Mouse (Mus musculus): ENCODE data around the gene Tufm.
A peak's percentile ranks its signal among the peaks of the same experiment; 100 is the strongest.

The Tufm gene

DNA sequence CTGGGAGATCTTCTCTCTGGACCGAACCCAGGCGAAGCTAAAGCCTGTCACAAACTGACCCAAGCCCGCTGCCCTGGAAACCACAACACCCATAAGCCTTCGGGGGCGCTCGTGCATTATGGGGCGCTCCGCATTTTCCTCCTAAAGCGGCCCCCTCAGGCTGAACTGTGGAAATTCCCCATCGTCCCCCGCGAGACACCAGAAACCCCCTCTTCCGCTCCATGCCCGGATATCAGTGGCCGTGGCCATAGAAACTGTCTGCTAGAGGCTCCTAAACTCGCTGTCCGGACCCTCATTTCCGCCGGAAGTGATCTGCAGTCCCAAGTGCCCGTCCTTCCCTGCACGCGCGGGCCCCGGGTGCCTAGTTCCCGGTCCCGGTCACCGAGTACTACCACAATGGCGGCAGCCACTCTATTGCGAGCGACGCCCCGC lies at the start of gene Tufm:
Gene Tufm (plus strand): TSS at position 310 of the 432 bp plus-strand sequence.
- peak; percentile 88 for DNase-seq (ENCODE audit: low read depth, low spot score)

DNA sequence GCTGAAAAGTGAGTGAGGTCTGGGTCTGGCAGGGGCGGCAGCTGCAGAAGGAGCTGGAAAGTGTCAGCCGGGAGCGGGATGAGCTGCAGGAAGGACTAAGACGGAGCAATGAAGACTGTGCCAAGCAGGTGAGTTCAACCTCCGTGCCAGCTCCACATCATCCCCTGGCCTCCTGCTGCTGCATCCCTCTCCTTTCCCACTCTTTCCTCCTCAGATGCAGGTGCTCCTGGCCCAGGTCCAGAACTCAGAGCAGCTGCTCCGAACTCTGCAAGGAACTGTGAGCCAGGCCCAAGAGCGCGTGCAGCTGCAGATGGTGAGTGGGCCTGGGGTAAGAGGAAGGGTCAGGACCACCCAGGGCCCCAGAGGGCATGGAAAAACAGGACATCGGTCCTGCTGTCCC lies 47.0 kb upstream of the Tufm start:
- no peak for DNase-seq (ENCODE audit: low read depth, low spot score)

GRCm38 (mm10) chr7:126443997-126444396 lies 43.2 kb upstream of the Tufm start:
- no peak for DNase-seq (ENCODE audit: low read depth, low spot score)

- DNase-seq (ENCODE audit: low read depth, low spot score), result no peak
Measured at GRCm38 (mm10) chr7:126444536-126444935, 42.6 kb upstream of the Tufm start.

- no peak for DNase-seq (ENCODE audit: low read depth, low spot score)
Measured at GRCm38 (mm10) chr7:126445104-126445815, 41.9 kb upstream of the Tufm start.

GRCm38 (mm10) chr7:126446217-126446616 lies 40.9 kb upstream of the Tufm start:
- DNase-seq (ENCODE audit: low read depth, low spot score), result no peak

DNA sequence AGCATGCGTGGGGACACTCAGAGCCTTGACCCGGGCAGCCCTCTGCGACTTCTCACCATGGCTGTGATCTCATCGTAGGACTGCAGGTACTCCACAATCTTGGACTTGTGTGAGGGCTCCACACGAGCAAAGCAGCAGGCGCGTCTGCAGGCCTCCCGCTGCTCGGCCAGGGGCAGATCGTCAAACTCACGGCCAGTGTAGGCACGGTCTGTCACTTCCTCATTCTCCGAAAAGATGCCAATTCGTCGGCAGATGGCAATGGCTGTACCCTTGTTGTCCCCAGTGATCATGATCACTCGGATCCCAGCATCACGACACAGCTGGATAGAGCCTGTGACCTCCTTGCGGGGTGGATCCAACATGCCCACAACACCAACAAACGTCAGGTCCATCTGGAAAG lies 38.7 kb upstream of the Tufm start:
- no peak for DNase-seq (ENCODE audit: low read depth, low spot score)

DNA sequence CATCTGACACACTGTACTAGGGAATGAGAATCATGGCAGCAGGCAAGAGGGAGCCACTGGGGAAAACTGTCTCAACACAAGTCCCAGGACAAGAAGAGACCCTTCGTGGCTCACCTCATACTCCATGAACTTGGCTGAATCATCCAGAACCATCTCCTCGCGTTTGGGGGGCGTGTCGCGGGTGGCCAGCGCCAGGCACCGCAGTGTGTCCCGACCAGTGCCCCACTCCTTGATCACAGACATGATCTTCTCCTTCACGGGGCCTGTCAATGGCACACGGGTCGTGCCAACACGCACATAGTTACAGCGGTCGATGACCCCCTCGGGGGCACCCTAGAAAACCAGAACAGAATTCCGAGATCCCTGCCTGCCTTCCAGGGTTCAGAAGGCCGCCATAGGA lies 37.2 kb upstream of the Tufm start:
- no peak for DNase-seq (ENCODE audit: low read depth, low spot score)

DNA sequence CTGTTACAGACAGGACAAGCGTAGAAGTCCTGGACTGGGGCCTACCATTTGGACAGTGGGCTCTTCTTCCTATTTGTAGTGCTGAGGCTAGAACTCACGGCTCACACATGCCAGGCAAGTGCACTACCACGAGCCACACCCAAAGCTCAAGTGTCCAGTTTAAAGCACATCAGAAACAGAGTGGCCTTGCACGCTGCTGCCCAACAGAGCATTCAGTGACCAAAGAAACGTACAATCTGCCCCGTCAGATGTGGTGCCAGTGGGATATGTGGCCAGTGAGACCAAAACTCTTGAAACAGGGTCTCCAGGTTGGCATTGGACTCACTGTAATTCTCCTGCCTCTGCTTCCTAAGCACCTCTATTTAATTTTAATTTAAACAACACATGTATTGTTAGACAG lies 36.5 kb upstream of the Tufm start:
- DNase-seq (ENCODE audit: low read depth, low spot score), result no peak

GRCm38 (mm10) chr7:126452244-126452643 lies 34.9 kb upstream of the Tufm start:
- DNase-seq (ENCODE audit: low read depth, low spot score), result no peak

DNA sequence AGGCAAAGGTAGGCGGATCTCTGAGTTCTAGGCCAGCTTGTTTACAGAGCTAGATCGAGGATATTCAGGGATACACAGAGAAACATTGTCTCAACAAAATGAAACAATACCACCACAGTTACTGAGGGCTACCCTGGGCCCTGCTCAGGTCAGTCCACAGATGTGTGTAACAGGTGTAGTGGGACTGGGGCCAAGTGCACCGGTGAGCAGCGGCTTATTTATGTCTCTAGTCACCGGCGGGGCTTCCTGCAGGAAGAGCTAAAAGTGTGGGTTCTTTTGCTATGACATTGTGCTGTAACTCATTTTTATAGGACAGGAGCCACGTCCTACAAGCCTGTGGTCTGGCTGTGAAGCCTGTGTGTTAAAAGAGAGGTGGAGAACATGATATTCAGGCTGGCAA lies 33.3 kb upstream of the Tufm start:
- DNase-seq (ENCODE audit: low read depth, low spot score), result no peak

DNA sequence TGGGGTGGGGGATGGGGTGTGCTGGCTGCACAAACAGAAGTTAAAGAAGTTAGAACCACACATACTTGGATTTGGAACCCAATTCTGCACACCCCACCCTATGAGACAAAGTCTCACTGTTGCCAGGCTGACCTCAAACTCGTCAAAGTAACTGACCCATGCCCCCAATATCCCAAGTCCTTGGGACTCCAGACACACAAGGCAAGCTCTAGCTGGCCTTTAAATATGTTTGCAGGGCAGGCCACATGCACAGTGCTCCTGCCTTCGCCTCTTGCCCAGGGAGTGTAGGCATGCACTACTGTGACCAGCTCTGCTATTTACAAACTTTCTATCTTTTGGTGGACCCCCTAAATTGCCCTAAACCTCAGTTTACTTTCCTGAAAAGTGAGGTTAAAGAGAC lies 31.9 kb upstream of the Tufm start:
- DNase-seq (ENCODE audit: low read depth, low spot score), result no peak

DNA sequence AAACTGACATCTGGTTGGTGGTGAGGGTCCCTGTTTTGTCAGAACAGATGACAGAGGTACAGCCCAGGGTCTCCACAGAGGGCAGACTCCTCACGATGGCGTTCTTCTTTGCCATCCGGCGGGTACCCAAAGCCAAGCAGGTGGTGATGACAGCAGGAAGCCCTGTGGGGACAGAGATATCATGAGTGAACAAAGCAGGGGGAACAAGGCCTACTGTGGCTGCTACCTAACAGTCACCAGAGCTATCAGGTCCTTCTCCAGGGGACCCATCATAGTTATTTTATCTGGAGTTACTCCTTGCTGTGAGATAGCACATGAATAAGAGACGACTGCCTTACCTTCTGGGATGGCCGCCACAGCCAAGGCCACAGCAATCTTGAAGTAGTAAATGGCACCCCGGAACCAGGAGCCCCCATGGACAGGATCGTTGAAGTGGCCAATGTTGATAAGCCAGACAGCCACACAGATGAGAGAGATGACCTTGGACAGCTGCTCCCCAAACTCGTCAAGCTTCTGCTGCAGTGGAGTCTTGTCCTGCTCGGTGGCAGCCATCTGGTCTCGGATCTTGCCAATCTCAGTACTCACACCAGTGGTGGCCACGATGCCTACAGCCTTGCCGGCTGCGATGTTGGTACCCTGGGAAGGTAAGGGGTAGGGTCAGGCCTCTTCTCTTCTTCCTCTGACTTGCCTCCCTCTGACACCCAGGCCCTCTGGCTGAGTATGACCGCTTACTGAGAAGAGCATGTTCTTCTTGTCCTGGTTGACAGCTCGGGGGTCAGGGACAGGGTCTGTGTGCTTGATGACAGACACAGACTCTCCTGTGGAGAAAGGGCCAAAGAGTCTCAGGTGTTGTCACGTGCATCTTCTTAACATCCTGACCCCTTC lies 30.5 kb upstream of the Tufm start:
- no peak for DNase-seq (ENCODE audit: low read depth, low spot score)

DNA sequence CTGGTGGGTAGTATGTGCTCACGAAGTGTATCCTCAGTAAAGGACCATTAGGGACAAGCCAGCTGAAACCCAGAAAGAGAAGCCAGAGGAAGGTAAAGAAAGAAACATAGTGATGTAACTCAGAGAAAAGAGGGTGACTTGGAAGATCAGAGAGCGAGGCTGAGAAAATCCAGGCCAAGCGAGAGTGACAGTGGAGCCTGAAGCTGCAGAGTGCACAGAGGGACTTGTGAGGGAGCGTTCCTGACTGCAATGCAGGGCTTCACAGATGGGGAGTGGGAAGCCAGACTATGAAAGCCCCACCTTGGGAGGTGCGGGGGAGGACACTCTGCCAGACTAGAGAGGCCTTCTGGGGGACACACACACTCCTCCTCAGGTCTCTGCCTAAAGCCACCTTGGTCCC lies 28.9 kb upstream of the Tufm start:
- no peak for DNase-seq (ENCODE audit: low read depth, low spot score)

DNA sequence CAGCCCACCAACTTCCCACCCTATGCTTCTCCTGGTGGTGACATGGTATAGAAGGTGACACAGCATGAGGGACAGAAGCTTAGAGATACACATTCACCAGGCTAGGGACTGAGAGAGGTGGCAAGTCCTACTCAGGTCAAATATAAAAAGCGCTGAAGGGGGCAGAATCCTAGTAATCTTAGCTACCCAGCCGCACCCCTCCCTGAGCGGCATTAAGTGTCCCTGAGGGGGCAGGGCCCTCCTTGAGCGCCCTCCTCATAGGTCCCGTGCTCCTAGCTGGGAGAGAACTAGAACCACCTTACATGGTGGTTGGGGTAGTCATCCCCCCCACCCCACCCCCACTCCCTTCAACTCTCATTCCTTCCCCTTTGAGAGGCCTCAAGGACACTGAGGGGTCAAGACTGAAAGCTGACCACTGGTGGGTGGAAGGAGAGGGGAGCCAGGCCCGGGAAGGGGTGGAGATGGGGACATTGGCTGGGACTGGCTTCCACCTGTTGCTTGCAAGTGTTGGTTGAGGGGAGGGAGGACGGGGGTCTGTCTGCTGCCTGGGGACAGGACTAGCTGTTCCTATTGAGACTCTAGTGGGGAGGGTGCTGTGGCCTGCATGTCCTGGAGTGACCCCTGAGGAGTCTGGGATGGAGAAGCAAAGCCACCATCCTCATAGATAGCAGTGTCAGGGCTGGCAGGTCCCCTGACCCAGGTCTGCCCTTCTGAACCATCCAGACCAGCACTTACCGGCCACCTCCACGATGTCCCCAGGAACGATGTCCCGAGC lies 28.1 kb upstream of the Tufm start:
- DNase-seq (ENCODE audit: low read depth, low spot score), result no peak

- no peak for DNase-seq (ENCODE audit: low read depth, low spot score)
Measured at GRCm38 (mm10) chr7:126460623-126461399, 26.4 kb upstream of the Tufm start.

- DNase-seq (ENCODE audit: low read depth, low spot score), result no peak
Measured at GRCm38 (mm10) chr7:126461626-126462025, 25.5 kb upstream of the Tufm start.

DNA sequence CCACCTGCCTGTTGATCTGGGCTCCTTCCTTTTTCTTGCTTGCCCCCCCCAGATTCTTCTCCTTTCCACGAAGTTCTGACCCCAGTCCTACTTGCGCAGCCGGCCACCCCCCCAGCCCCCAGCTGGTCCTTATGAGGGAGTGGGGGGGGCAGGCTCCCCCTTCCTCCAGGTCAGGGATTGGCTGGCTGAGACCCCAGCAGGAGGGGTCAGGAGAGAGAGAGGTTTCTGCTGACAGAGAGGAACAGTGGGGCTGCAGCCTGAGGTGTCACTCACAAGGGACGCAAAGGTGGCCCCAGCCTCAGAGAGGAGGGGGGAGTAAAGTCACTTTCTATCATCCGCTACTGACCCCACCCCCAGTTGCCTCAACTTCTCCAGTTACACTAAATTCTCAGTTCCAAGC lies 24.2 kb upstream of the Tufm start, which contains the start of gene Atp2a1:
Gene Atp2a1 (minus strand): TSS at position 105 of the 400 bp plus-strand sequence.
- no peak for DNase-seq (ENCODE audit: low read depth, low spot score)

GRCm38 (mm10) chr7:126463547-126463946 lies 23.6 kb upstream of the Tufm start:
- DNase-seq (ENCODE audit: low read depth, low spot score), result no peak

DNA sequence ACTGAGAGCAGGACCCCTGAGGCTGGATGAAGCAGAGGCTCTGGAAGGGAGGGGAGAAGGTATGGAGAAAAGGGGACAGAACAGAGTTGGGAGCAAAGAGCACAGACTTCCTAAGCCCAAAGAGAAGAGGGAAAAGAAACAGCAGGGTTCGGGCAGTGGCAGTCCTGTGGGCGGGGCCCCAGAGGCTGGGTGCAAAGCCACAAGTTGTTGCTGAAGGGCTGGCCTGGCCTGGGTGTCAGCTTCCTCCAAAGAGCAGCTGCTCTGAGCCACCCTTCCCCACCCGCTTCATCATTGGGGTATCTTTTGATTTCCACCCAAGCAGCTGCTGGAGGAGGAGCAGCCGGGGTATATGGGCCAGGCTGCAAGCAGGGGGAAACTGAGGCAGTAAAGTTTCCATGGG lies 23.0 kb upstream of the Tufm start:
- DNase-seq (ENCODE audit: low read depth, low spot score), result no peak

DNA sequence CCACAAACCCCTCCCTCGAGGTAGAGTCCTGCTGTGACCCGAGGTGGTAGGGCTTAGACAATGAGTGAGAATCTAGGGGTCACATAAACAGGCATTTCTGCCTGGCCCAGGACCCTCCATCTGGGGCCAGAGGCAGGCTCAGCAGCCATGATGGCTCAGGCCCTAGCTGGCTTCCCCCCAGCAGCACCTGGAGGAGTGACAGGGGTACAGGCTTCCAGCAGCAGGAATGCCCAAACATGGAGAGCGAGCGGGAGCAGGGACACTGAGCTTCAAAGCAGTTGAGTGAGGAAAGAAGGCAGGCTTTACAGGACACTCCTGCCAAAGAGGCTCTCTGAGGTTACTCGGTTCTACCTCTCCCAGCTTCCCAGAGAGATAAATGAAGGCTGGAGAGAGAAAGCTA lies 22.3 kb upstream of the Tufm start:
- DNase-seq (ENCODE audit: low read depth, low spot score), result no peak

All from embryo, embryonic 11.5 days (tissue).